Mouse (Mus musculus) liver, postnatal 0 days (tissue): ENCODE data around the gene Cyp27b1.

Experiments
- CTCF ChIP-seq: sonication (generic); IDR thresholded peaks from 2 replicates; pipeline ENCODE4 v1.5.1; 2016; ENCODE audit warnings: antibody characterized with exemption, low read depth
- EP300 ChIP-seq: IDR thresholded peaks from 2 replicates; pipeline ENCODE4 v1.6.1; 2016; ENCODE audit warnings: antibody characterized with exemption, low read depth, mild to moderate bottlenecking

DNA sequence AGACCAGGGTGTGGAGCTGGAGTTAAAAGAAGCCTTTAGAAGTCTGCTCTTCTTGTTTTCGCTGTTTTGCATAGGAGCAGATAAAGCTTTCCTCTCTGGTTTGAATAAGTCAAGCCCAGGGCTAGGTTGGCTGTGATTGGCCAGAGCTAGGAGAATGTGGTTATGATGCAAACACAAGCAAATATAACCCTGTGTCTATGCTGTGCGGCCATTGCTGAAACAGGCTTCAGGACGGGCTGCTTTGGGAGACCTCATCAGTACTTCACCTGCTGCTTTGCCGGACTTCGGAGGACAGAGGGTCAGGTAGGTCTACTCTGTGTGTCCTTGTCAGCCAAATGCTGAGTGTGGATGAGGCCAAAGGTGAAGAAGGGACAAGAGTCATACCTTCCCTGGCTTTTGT, 47.5 kb upstream of the Cyp27b1 start, which contains the start of gene Avil:
- TF ChIP-seq CTCF: no peak
- TF ChIP-seq EP300: no peak
